Mouse (Mus musculus) limb, embryonic 13.5 days (tissue): Measurements from ENCODE around the gene Fbxo9. TPM values are rescaled to one million over a fixed set of nuclear protein-coding genes. Genes with fewer than 3 reads are reported as not detected.

Experiments
- ATAC-seq: fragments of 200-750 bp; cut with Nextera tagmentation; 2 replicates; pipeline ENCODE4 v1.8.0; 2017; ENCODE audit warnings: low read depth, moderate number of reproducible peaks, moderate TSS enrichment; ENCODE audit not compliant: low FRiP score
- H3K27ac ChIP-seq: fragments of 300-500 bp; sonication (generic); 2 replicates; pipeline ENCODE4 v1.5.1; 2015; ENCODE audit warnings: inconsistent platforms, mild to moderate bottlenecking, moderate library complexity
- H3K27me3 ChIP-seq: fragments of 300-500 bp; sonication (generic); 2 replicates; pipeline ENCODE4 v1.6.1; 2015; ENCODE audit warnings: mild to moderate bottlenecking, inconsistent platforms
- H3K36me3 ChIP-seq: fragments of 300-500 bp; sonication (generic); 2 replicates; pipeline ENCODE4 v1.6.1; 2015; ENCODE audit warnings: inconsistent platforms, mild to moderate bottlenecking, moderate library complexity
- H3K4me1 ChIP-seq: fragments of 300-500 bp; sonication (generic); 2 replicates; pipeline ENCODE4 v1.6.1; 2015; ENCODE audit warnings: inconsistent platforms
- H3K4me2 ChIP-seq: fragments of 300-500 bp; sonication (generic); replicated peaks from 2 replicates; pipeline ENCODE4 v1.6.1; 2015; ENCODE audit warnings: inconsistent platforms, mild to moderate bottlenecking, moderate library complexity
- H3K4me3 ChIP-seq: fragments of 300-500 bp; sonication (generic); 2 replicates; pipeline ENCODE4 v1.5.1; 2015; ENCODE audit warnings: moderate library complexity, mild to moderate bottlenecking, inconsistent platforms
- H3K9ac ChIP-seq: fragments of 300-500 bp; sonication (generic); 2 replicates; pipeline ENCODE4 v1.6.1; 2015; ENCODE audit warnings: mild to moderate bottlenecking, inconsistent platforms
- H3K9me3 ChIP-seq: fragments of 300-500 bp; sonication (generic); 2 replicates; pipeline ENCODE4 v1.6.1; 2016; ENCODE audit warnings: inconsistent platforms
- WGBS: fragments of 180-500 bp; shearing (Covaris S2); methylation state at CpG from one replicate; pipeline ENCODE4 v1.1.7; 2015; 5-methylcytosine and 5-hydroxymethylcytosine counted together
- polyA plus RNA-seq: library from polyadenylated mRNA; unstranded; fragments of >200 nt; fragmentation: Nextera tagmentation; extraction: Ambion mirVana; gene quantifications from 2 replicates; pipeline ENCODE4 v1.2.1, GENCODE M21; 2015

Gene Fbxo9
- polyA plus RNA-seq, 1 experiment from 2014 or later: 39.4 TPM

- no peak overlapping the region for H3K4me3 ChIP-seq
- no peak overlapping the region for H3K27ac ChIP-seq
- no peaks in the 10 kb centered on the region for H3K9me3 ChIP-seq
- no peak overlapping the region for H3K4me2 ChIP-seq
- H3K36me3 ChIP-seq: no peaks in the 10 kb centered on the region
- no peak overlapping the region for H3K9ac ChIP-seq
- H3K4me1 ChIP-seq: 0 out of 2 replicates have a peak, but pooled peaks cover 6% of the 10 kb centered on the region
- no peak for ATAC-seq
- no peaks in the 10 kb centered on the region for H3K27me3 ChIP-seq
- WGBS: 85% methylated on average over 3 of the region's 3 CpGs
These were observed 54.6 kb downstream of the Fbxo9 start for GRCm38 (mm10) chr9:78054298-78054697.

- no peak overlapping the region for H3K4me2 ChIP-seq
- no peak for ATAC-seq
- H3K27me3 ChIP-seq: no peaks in the 10 kb centered on the region
- no peaks in the 10 kb centered on the region for H3K36me3 ChIP-seq
- 0 out of 2 replicates have a peak, but pooled peaks cover 3% of the 10 kb centered on the region for H3K4me1 ChIP-seq
- H3K27ac ChIP-seq: no peak overlapping the region
- no peaks in the 10 kb centered on the region for H3K9me3 ChIP-seq
- WGBS: 69% methylated on average over 8 of the region's 8 CpGs
- H3K9ac ChIP-seq: no peak overlapping the region
- H3K4me3 ChIP-seq: no peak overlapping the region
These were observed 55.0 kb downstream of the Fbxo9 start for GRCm38 (mm10) chr9:78053821-78054220.

- Histone ChIP-seq H3K36me3 (no peaks in the 10 kb centered on the region), H3K4me1 (no peaks in the 10 kb centered on the region), H3K4me3 (no peak within 1 kb of the TSS), H3K4me2 (no peak within 1 kb of the TSS), H3K27ac (no peak within 1 kb of the TSS), H3K9ac (no peak within 1 kb of the TSS), H3K27me3 (no peaks in the 10 kb centered on the region), H3K9me3 (no peaks in the 10 kb centered on the region)
- no peak for ATAC-seq
- WGBS: 57% methylated on average over 3 of the region's 3 CpGs
These were observed 57.2 kb downstream of the Fbxo9 start, which contains the start of gene Gcm1 for GRCm38 (mm10) chr9:78051677-78052076. Gene Gcm1, plus strand, starts transcription at chr9:78051924.

- ATAC-seq: no peak
- no peaks in the 10 kb centered on the region for H3K4me1 ChIP-seq
- H3K27ac ChIP-seq: no peak overlapping the region
- 47% methylated on average over 5 of the region's 5 CpGs for WGBS
- no peak overlapping the region for H3K9ac ChIP-seq
- no peak overlapping the region for H3K4me3 ChIP-seq
- H3K27me3 ChIP-seq: no peaks in the 10 kb centered on the region
- H3K9me3 ChIP-seq: no peaks in the 10 kb centered on the region
- no peak overlapping the region for H3K4me2 ChIP-seq
- H3K36me3 ChIP-seq: no peaks in the 10 kb centered on the region
These were observed 58.4 kb downstream of the Fbxo9 start for GRCm38 (mm10) chr9:78050452-78050970.

- H3K27ac ChIP-seq: no peak overlapping the region
- H3K4me3 ChIP-seq: no peak overlapping the region
- peaks cover 6% of the 10 kb centered on the region; the same call in 1 of the 2 replicates for H3K4me1 ChIP-seq
- H3K9ac ChIP-seq: no peak overlapping the region
- H3K27me3 ChIP-seq: no peaks in the 10 kb centered on the region
- H3K9me3 ChIP-seq: no peaks in the 10 kb centered on the region
- WGBS: 58% methylated on average over 20 of the region's 20 CpGs
- H3K4me2 ChIP-seq: no peak overlapping the region
- no peaks in the 10 kb centered on the region for H3K36me3 ChIP-seq
- no peak for ATAC-seq
These were observed 62.1 kb downstream of the Fbxo9 start for GRCm38 (mm10) chr9:78046755-78047154.

- ATAC-seq: no peak
These were observed 63.7 kb downstream of the Fbxo9 start for GRCm38 (mm10) chr9:78045171-78045570.

GRCm38 (mm10) chr9:78038755-78039489 is 69.9 kb downstream of the Fbxo9 start:
- Histone ChIP-seq H3K9me3 (no peaks in the 10 kb centered on the region), H3K4me1 (no peaks in the 10 kb centered on the region), H3K4me3 (no peak overlapping the region), H3K4me2 (no peak overlapping the region), H3K9ac (no peak overlapping the region), H3K36me3 (no peaks in the 10 kb centered on the region), H3K27ac (no peak overlapping the region), H3K27me3 (no peaks in the 10 kb centered on the region)
- 38% methylated on average over 18 of the region's 18 CpGs for WGBS
- peak; percentile 64; the same call in 1 of the 2 replicates for ATAC-seq

More at GRCm38 (mm10) chr9:78045171-78045570, 63.7 kb downstream of the Fbxo9 start:
- 48% methylated on average over 6 of the region's 6 CpGs for WGBS
- H3K9ac ChIP-seq: no peak overlapping the region
- no peaks in the 10 kb centered on the region for H3K36me3 ChIP-seq
- peaks cover 6% of the 10 kb centered on the region; the same call in 1 of the 2 replicates for H3K4me1 ChIP-seq
- no peak overlapping the region for H3K4me3 ChIP-seq
- no peak overlapping the region for H3K4me2 ChIP-seq
- H3K27me3 ChIP-seq: no peaks in the 10 kb centered on the region
- no peaks in the 10 kb centered on the region for H3K9me3 ChIP-seq
- no peak overlapping the region; the same call in 1 of the 2 replicates for H3K27ac ChIP-seq

GRCm38 (mm10) chr9:78035831-78036230 is 73.0 kb downstream of the Fbxo9 start:
- Histone ChIP-seq H3K4me2 (no peak overlapping the region), H3K9me3 (no peaks in the 10 kb centered on the region), H3K4me1 (peaks cover 4% of the 10 kb centered on the region; the same call in 1 of the 2 replicates), H3K36me3 (no peaks in the 10 kb centered on the region), H3K4me3 (no peak overlapping the region), H3K27ac (no peak overlapping the region), H3K27me3 (no peaks in the 10 kb centered on the region), H3K9ac (no peak overlapping the region)
- ATAC-seq: no peak
- 89% methylated on average over 8 of the region's 8 CpGs for WGBS

- no peak for ATAC-seq
- Histone ChIP-seq H3K27me3 (no peaks in the 10 kb centered on the region), H3K9me3 (no peaks in the 10 kb centered on the region), H3K4me3 (no peak overlapping the region), H3K9ac (no peak overlapping the region), H3K4me1 (peaks cover 4% of the 10 kb centered on the region; the same call in 1 of the 2 replicates), H3K4me2 (no peak overlapping the region), H3K36me3 (no peaks in the 10 kb centered on the region), H3K27ac (no peak overlapping the region)
- 78% methylated on average over 5 of the region's 5 CpGs for WGBS
These were observed 73.6 kb downstream of the Fbxo9 start for GRCm38 (mm10) chr9:78035296-78035695.

GRCm38 (mm10) chr9:78032930-78033329 is 75.9 kb downstream of the Fbxo9 start:
- H3K4me1 ChIP-seq: peaks cover 4% of the 10 kb centered on the region; the same call in 1 of the 2 replicates
- WGBS: 90% methylated on average over 4 of the region's 4 CpGs
- H3K27me3 ChIP-seq: no peaks in the 10 kb centered on the region
- no peak overlapping the region for H3K4me2 ChIP-seq
- no peaks in the 10 kb centered on the region for H3K9me3 ChIP-seq
- ATAC-seq: no peak
- no peak overlapping the region for H3K4me3 ChIP-seq
- no peak overlapping the region for H3K27ac ChIP-seq
- no peaks in the 10 kb centered on the region for H3K36me3 ChIP-seq
- H3K9ac ChIP-seq: no peak overlapping the region
